Mouse (Mus musculus): ENCODE measurements around the gene L3mbtl2. TPM values are rescaled to one million over a fixed set of nuclear protein-coding genes. Genes with fewer than 3 reads are reported as not detected.

Gene L3mbtl2
- 18.0 and 19.1 TPM in 2 replicates for polyA plus RNA-seq (2014; fragmentation: Nextera tagmentation; extraction: Ambion mirVana)

DNA sequence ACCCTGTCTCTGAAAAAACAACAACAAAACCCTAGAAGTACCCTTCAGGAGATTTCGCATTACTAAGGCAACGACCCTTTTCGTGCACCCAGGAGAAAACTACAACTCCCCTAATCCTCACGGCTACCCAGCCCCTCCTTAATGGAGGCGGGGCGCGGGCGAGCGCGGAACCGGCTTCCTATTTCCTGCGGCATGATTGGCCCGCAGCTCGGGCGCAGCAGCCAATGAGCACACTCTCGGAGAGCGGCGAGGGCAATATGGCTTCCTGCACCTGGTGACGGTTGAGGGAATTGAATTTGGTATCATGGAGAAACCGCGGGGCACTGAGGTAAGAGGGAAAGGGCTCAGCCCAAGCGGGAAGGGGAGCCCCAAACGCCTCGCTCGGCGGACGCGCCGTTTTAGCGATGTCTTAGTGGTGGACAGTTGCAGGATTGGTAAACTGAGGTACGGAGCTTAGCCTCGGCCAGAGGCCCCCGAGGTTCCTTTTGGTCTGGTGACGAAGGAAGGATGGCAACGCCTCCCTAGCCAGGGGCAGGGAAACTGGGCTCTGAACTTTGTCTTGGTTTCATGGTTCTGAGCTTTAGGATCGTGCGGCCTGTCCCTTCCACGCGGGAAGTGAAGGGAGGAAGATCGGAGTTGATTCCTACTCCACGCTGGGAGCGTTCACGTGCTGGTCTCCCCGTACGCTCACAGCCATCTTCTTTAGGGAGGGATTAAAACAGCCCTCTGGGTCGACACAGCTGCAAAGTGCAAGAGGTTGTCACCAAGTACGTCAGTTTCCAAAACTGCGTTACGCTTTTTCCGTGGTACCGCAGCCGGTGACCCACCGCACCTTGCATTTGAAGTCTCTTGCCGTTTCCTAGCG lies at the start of gene L3mbtl2:
Gene L3mbtl2, plus strand, starts transcription at position 193 of the 865 bp plus-strand sequence.
- WGBS, result under 1% methylated on average over 55 of the region's 55 CpGs
- H3K4me2 ChIP-seq (replicated peaks; ENCODE audit: low read depth, low read length), result peak within 1 kb of the TSS; percentile 71
- no peaks in the 10 kb centered on the region for H3K9me3 ChIP-seq (ENCODE audit: control insufficient read depth, low read depth, low read length)
- ATAC-seq (ENCODE audit: insufficient number of reproducible peaks, insufficient read depth, low FRiP score, low read depth), result peak; percentile 99
- H3K9ac ChIP-seq (replicated peaks; ENCODE audit: low read depth, low read length), result peak within 1 kb of the TSS; percentile 52
- H3K27me3 ChIP-seq (ENCODE audit: control insufficient read depth, insufficient read depth, low read length), result no peaks in the 10 kb centered on the region
- H3K4me3 ChIP-seq (ENCODE audit: low read depth, low read length), result peak within 1 kb of the TSS; percentile 81
- 0 out of 2 replicates have a peak, but pooled peaks cover 4% of the 10 kb centered on the region for H3K4me1 ChIP-seq (ENCODE audit: control insufficient read depth, insufficient read depth, low read length)
- peaks cover 13% of the 10 kb centered on the region for H3K36me3 ChIP-seq (ENCODE audit: control insufficient read depth, insufficient read depth, low read length)
- no peak within 1 kb of the TSS for H3K27ac ChIP-seq (ENCODE audit: low read length)

DNA sequence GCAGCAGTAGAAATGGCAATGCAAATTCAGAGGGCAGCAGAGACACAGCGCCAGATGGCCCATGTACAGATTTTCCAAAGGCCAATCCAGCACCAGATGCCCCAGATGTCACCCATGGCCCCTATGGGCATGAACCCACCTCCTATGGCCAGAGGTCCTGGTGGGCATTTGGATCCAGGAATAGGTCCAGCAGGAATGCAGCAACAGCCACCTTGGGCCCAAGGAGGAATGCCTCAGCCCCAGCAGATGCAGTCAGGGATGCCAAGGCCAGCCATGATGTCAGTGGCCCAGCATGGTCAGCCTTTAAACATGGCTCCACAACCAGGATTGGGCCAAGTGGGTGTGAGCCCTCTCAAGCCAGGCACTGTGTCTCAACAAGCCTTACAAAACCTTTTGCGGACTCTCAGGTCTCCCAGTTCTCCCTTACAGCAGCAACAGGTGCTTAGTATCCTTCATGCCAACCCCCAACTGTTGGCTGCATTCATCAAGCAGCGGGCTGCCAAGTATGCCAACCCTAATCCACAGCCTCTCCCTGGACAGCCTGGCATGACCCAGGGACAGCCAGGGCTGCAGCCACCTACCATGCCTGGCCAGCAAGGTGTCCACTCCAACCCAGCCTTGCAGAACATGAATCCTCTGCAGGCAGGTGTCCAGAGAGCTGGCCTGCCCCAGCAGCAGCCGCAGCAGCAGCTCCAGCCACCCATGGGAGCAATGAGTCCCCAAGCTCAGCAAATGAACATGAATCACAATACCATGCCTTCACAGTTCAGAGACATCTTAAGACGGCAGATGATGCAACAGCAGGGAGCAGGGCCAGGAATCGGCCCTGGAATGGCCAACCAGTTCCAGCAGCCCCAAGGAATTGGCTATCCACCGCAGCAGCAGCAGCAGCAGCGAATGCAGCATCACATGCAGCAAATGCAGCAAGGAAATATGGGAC lies 13.9 kb upstream of the L3mbtl2 start:
- no peak for ATAC-seq (ENCODE audit: insufficient number of reproducible peaks, insufficient read depth, low FRiP score, low read depth)
- Histone ChIP-seq H3K4me2 (replicated peaks; ENCODE audit: low read depth, low read length) (no peak overlapping the region), H3K4me1 (ENCODE audit: control insufficient read depth, insufficient read depth, low read length) (no peaks in the 10 kb centered on the region), H3K36me3 (ENCODE audit: control insufficient read depth, insufficient read depth, low read length) (peaks cover 56% of the 10 kb centered on the region), H3K9me3 (ENCODE audit: control insufficient read depth, low read depth, low read length) (no peaks in the 10 kb centered on the region), H3K27ac (ENCODE audit: low read length) (no peak overlapping the region), H3K27me3 (ENCODE audit: control insufficient read depth, insufficient read depth, low read length) (no peaks in the 10 kb centered on the region), H3K4me3 (ENCODE audit: low read depth, low read length) (no peak overlapping the region), H3K9ac (replicated peaks; ENCODE audit: low read depth, low read length) (no peak overlapping the region)
- 93% methylated on average over 8 of the region's 8 CpGs for WGBS

DNA sequence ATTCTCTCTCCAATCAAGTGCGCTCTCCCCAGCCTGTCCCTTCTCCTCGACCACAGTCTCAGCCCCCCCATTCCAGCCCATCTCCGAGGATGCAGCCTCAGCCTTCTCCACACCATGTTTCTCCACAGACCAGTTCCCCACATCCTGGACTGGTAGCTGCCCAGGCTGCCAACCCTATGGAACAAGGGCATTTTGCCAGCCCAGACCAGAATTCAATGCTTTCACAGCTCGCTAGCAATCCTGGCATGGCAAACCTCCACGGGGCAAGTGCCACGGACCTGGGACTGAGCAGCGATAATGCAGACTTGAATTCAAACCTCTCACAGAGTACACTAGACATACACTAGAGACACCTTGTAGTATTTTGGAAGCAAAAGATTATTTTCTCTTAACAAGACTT lies 13.1 kb upstream of the L3mbtl2 start:
- no peak overlapping the region for H3K9ac ChIP-seq (replicated peaks; ENCODE audit: low read depth, low read length)
- H3K4me2 ChIP-seq (replicated peaks; ENCODE audit: low read depth, low read length), result no peak overlapping the region
- no peaks in the 10 kb centered on the region for H3K4me1 ChIP-seq (ENCODE audit: control insufficient read depth, insufficient read depth, low read length)
- H3K27ac ChIP-seq (ENCODE audit: low read length), result no peak overlapping the region
- ATAC-seq (ENCODE audit: insufficient number of reproducible peaks, insufficient read depth, low FRiP score, low read depth), result no peak
- no peak overlapping the region for H3K4me3 ChIP-seq (ENCODE audit: low read depth, low read length)
- H3K27me3 ChIP-seq (ENCODE audit: control insufficient read depth, insufficient read depth, low read length), result no peaks in the 10 kb centered on the region
- WGBS, result 92% methylated on average over 7 of the region's 7 CpGs
- H3K36me3 ChIP-seq (ENCODE audit: control insufficient read depth, insufficient read depth, low read length), result peaks cover 49% of the 10 kb centered on the region
- no peaks in the 10 kb centered on the region for H3K9me3 ChIP-seq (ENCODE audit: control insufficient read depth, low read depth, low read length)

DNA sequence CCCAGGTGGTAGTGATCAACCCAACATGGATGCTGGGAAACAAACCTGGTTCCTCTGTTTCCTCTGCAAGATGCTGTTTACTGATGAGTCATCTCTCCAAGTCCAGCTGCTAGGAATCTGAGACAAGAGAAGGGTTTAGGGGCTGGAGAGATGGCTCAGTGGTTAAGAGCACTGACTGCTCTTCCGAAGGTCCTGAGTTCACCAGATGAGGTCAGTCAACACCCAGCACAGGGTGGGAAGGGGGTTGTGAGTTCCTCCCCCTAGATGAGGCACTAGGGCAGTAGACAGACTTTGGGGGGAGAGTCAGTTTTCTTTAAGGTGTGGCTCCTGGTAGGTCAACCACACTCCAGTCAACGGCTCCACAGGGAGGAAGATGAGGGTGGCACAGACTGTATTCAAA lies 2.0 kb upstream of the L3mbtl2 start:
- H3K9ac ChIP-seq (replicated peaks; ENCODE audit: low read depth, low read length), result no peak overlapping the region
- 87% methylated on average over 2 of the region's 2 CpGs for WGBS
- no peaks in the 10 kb centered on the region for H3K27me3 ChIP-seq (ENCODE audit: control insufficient read depth, insufficient read depth, low read length)
- no peaks in the 10 kb centered on the region for H3K36me3 ChIP-seq (ENCODE audit: control insufficient read depth, insufficient read depth, low read length)
- no peak overlapping the region for H3K27ac ChIP-seq (ENCODE audit: low read length)
- no peaks in the 10 kb centered on the region for H3K9me3 ChIP-seq (ENCODE audit: control insufficient read depth, low read depth, low read length)
- H3K4me3 ChIP-seq (ENCODE audit: low read depth, low read length), result no peak overlapping the region
- ATAC-seq (ENCODE audit: insufficient number of reproducible peaks, insufficient read depth, low FRiP score, low read depth), result no peak
- H3K4me2 ChIP-seq (replicated peaks; ENCODE audit: low read depth, low read length), result no peak overlapping the region
- H3K4me1 ChIP-seq (ENCODE audit: control insufficient read depth, insufficient read depth, low read length), result 0 out of 2 replicates have a peak, but pooled peaks cover 4% of the 10 kb centered on the region

DNA sequence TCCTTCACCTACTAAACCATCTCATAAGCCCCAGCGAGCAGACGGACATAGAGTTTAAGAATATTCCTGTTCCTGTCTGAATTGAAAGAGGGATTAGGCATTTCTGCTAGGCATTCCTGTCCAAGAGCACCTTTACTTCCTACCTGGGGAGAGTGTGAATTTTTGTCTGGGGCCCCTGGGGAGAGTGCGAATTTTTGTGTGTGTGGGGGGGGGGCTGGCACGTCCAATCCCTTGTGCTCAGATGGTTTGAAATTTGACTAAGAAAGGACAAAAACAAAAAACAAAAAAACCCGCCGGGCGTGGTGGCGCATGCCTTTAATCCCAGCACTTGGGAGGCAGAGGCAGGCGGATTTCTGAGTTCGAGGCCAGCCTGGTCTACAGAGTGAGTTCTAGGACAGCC lies 408 bp upstream of the L3mbtl2 start:
- no peak for ATAC-seq (ENCODE audit: insufficient number of reproducible peaks, insufficient read depth, low FRiP score, low read depth)
- Histone ChIP-seq H3K4me2 (replicated peaks; ENCODE audit: low read depth, low read length) (peak overlapping the region; percentile 71), H3K9me3 (ENCODE audit: control insufficient read depth, low read depth, low read length) (no peaks in the 10 kb centered on the region), H3K27me3 (ENCODE audit: control insufficient read depth, insufficient read depth, low read length) (no peaks in the 10 kb centered on the region), H3K4me3 (ENCODE audit: low read depth, low read length) (peak overlapping the region; percentile 81), H3K4me1 (ENCODE audit: control insufficient read depth, insufficient read depth, low read length) (0 out of 2 replicates have a peak, but pooled peaks cover 4% of the 10 kb centered on the region), H3K27ac (ENCODE audit: low read length) (no peak overlapping the region), H3K36me3 (ENCODE audit: control insufficient read depth, insufficient read depth, low read length) (peaks cover 7% of the 10 kb centered on the region; the same call in 1 of the 2 replicates), H3K9ac (replicated peaks; ENCODE audit: low read depth, low read length) (no peak overlapping the region)
- 61% methylated on average over 10 of the region's 10 CpGs for WGBS

DNA sequence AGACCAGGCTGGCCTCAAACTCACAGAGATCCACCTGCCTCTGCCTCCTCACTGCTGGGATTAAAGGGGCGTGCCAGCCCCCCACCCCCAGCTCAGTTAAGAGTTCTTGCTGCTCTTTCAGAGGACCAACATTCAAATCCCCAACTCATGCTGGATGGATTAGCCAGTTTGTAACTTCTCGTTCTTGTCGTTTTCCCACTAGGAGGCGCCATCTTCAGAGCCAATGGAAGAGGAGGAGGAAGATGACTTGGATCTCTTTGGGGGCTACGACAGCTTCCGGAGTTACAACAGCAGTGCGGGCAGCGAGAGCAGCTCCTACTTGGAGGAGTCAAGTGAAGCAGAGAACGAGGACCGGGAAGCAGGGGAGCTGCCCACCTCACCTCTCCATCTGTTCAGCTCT lies 3.3 kb downstream of the L3mbtl2 start:
- no peak overlapping the region for H3K27ac ChIP-seq (ENCODE audit: low read length)
- H3K9ac ChIP-seq (replicated peaks; ENCODE audit: low read depth, low read length), result no peak overlapping the region
- 91% methylated on average over 10 of the region's 10 CpGs for WGBS
- H3K27me3 ChIP-seq (ENCODE audit: control insufficient read depth, insufficient read depth, low read length), result no peaks in the 10 kb centered on the region
- H3K4me3 ChIP-seq (ENCODE audit: low read depth, low read length), result no peak overlapping the region
- no peak for ATAC-seq (ENCODE audit: insufficient number of reproducible peaks, insufficient read depth, low FRiP score, low read depth)
- H3K9me3 ChIP-seq (ENCODE audit: control insufficient read depth, low read depth, low read length), result no peaks in the 10 kb centered on the region
- H3K4me2 ChIP-seq (replicated peaks; ENCODE audit: low read depth, low read length), result no peak overlapping the region
- H3K36me3 ChIP-seq (ENCODE audit: control insufficient read depth, insufficient read depth, low read length), result peaks cover 27% of the 10 kb centered on the region
- 0 out of 2 replicates have a peak, but pooled peaks cover 4% of the 10 kb centered on the region for H3K4me1 ChIP-seq (ENCODE audit: control insufficient read depth, insufficient read depth, low read length)

DNA sequence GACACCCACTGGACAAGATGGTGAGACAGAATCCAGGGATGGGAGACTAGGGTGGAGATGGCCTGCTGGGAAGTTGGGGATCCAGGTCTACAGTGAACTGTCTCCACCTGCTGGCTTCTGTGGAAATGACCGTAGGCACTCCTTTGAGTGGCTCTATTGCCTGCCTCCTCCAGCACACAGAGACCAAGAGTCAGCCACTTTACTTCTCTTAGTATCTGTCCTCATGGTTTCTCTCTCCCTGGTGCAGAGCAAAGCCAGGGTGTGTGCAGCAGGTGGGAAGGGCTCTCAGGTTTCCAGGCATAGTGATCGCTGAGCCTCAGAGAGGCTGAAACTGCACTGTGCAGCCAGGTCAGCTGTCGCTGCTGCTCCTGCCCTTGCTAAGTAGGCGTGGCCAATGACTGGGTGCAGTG lies 6.5 kb downstream of the L3mbtl2 start:
- no peak for ATAC-seq (ENCODE audit: insufficient number of reproducible peaks, insufficient read depth, low FRiP score, low read depth)
- no peak overlapping the region for H3K9ac ChIP-seq (replicated peaks; ENCODE audit: low read depth, low read length)
- H3K4me1 ChIP-seq (ENCODE audit: control insufficient read depth, insufficient read depth, low read length), result no peaks in the 10 kb centered on the region
- no peak overlapping the region for H3K27ac ChIP-seq (ENCODE audit: low read length)
- H3K9me3 ChIP-seq (ENCODE audit: control insufficient read depth, low read depth, low read length), result no peaks in the 10 kb centered on the region
- H3K27me3 ChIP-seq (ENCODE audit: control insufficient read depth, insufficient read depth, low read length), result no peaks in the 10 kb centered on the region
- peaks cover 27% of the 10 kb centered on the region for H3K36me3 ChIP-seq (ENCODE audit: control insufficient read depth, insufficient read depth, low read length)
- WGBS, result 72% methylated on average over 4 of the region's 4 CpGs
- H3K4me2 ChIP-seq (replicated peaks; ENCODE audit: low read depth, low read length), result no peak overlapping the region
- no peak overlapping the region for H3K4me3 ChIP-seq (ENCODE audit: low read depth, low read length)

DNA sequence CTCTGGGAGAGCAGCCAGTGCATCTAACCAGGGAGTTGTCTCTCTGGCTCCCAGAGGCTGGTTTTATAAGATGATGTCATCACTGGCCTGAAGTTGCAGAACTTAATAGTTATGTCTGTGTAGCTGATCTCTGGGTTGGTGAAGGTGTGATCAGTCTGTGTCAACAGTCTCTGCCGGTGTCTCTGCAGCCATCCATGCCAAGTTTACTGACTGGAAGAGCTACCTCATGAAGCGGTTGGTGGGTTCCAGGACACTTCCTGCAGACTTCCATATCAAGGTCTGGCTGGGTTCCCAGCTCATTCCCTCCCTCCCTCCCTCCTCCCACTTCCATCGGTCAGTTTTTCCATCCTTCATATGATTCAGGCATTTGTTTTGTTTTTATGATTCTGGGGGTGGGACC lies 12.9 kb downstream of the L3mbtl2 start:
- Histone ChIP-seq H3K27me3 (ENCODE audit: control insufficient read depth, insufficient read depth, low read length) (no peaks in the 10 kb centered on the region), H3K4me1 (ENCODE audit: control insufficient read depth, insufficient read depth, low read length) (no peaks in the 10 kb centered on the region), H3K9ac (replicated peaks; ENCODE audit: low read depth, low read length) (no peak overlapping the region), H3K36me3 (ENCODE audit: control insufficient read depth, insufficient read depth, low read length) (peaks cover 13% of the 10 kb centered on the region; the same call in 1 of the 2 replicates), H3K4me2 (replicated peaks; ENCODE audit: low read depth, low read length) (no peak overlapping the region), H3K27ac (ENCODE audit: low read length) (no peak overlapping the region), H3K4me3 (ENCODE audit: low read depth, low read length) (no peak overlapping the region), H3K9me3 (ENCODE audit: control insufficient read depth, low read depth, low read length) (no peaks in the 10 kb centered on the region)
- WGBS, result 78% methylated on average over 3 of the region's 3 CpGs
- ATAC-seq (ENCODE audit: insufficient number of reproducible peaks, insufficient read depth, low FRiP score, low read depth), result no peak

Measured in stomach, embryonic 14.5 days (tissue).